Comparison of ENCODE assay signal across 8 mouse cellular contexts in the genomic region with DNA sequence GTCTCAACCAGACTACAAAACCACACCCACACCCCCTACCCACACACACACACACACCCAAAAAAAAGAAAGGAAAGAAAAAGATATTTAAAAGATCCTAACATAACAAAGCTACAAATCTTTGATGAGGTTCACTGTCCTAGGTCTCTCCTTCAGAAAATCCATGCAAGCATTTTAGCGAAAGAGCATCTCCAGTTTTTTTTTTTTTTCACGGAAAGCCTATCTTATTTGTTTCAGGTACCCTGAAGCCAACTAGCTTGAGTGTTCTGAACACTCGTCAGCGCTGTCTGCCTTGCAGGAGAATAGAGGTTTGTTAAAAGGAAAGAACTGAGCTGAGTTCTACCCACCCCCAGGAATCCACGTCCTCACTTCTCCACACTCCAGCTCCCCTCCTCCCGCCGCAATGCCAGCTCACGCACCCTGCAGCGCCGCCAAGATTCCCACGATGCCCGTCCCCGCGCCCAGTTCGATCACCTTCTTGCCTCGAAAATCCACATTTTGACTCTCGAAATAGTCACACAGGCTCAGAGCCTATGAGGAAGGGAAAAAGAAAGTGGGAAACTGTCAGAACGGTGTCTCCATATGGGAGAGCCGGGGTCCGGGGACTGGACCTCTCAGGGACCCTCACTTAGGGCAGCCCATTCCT. TPM values are rescaled to one million over a fixed set of nuclear protein-coding genes. Genes with fewer than 3 reads are reported as not detected.
DNase-seq lines count a peak whose midpoint lies in the region; TF ChIP-seq lines count a peak whose summit lies in the region.

No protein-coding gene starts in this region.

- no peak for TF ChIP-seq CTCF in gastrocnemius, adult 2 months (IDR thresholded peaks at IDR 0.05)

- 9% methylated on average over 20 of the region's 20 CpGs for WGBS in macrophage (ENCODE audit: missing documents)

- intact Hi-C loops in gastrocnemius, adult 2 months (cut with DNase I), result no loop called here

- no peaks in the 10 kb centered on the region for H3K36me3 ChIP-seq in macrophage (ENCODE audit: inconsistent target)

- H3K27ac ChIP-seq in gastrocnemius, adult 2 months, result peak overlapping the region; percentile 88
- H3K27ac ChIP-seq in macrophage, result no peak overlapping the region

- no peaks in the 10 kb centered on the region for H3K79me2 ChIP-seq in macrophage (ENCODE audit: inconsistent target)

- no peak for DNase-seq in gastrocnemius, adult 2 months
- no peak for DNase-seq in gastrocnemius, adult 8-10 months (ENCODE audit: low spot score in 2 of 2)
- DNase-seq in 3134 (ENCODE audit: extremely low read depth, insufficient read length, low spot score), result peak; percentile 65
- DNase-seq in cerebellum, postnatal 14 days, result peak; percentile 31 to 48
- peak; percentile 41 for DNase-seq in induced T-regulatory cell, adult 2 months (ENCODE audit: low read depth)
- DNase-seq in gastrocnemius, postnatal 10 days, result no peak
- DNase-seq in ovary, postnatal 10 days (ENCODE audit: low spot score), result no peak

- H3K4me3 ChIP-seq in gastrocnemius, adult 2 months, result peak overlapping the region; percentile 89
- peak overlapping the region; percentile 65 for H3K4me3 ChIP-seq in macrophage (ENCODE audit: inconsistent target)

RNA-seq across cellular contexts. Expression of a gene that starts 0.5 kb away (rescaled TPM):
- total RNA-seq in gastrocnemius, adult 2 months (2021), result 10 to 100 TPM in 1 of 2 experiments, 1 to 10 TPM in 1; 9.5 to 10.5 TPM
- 10 to 100 TPM in 1 of 4 experiments, 1 to 10 TPM in 3; 8.6 to 12.4 (median 9.6) TPM for total RNA-seq in gastrocnemius, adult 8-10 months (2022)
- total RNA-seq in macrophage (2018; cell fraction: chromatin; rRNA removed), result 10 to 100 TPM in 12 of 26 experiments, 1 to 10 TPM in 14; 1.7 to 15.1 (median 8.4) TPM
- total RNA-seq in macrophage (2018; cell fraction: cytosol; rRNA removed), result 1 to 10 TPM; 2.8 to 6.3 (median 5.1) TPM
- total RNA-seq in macrophage (2018; cell fraction: nucleus; rRNA removed), result 10 to 100 TPM in 4 of 26 experiments, 1 to 10 TPM in 22; 1.9 to 25.6 (median 5.5) TPM
- polyA plus RNA-seq in macrophage (2018), result 3.0 to 14.9 TPM (median 4.6 TPM) in 3 replicates
- total RNA-seq in gastrocnemius, postnatal 10 days (2021), result 10 to 100 TPM; 14.7 to 18.9 TPM

RNA-seq across cellular contexts. Expression of a gene that starts 0.6 kb away (rescaled TPM):
- total RNA-seq in gastrocnemius, adult 2 months (2021), result under 1 TPM; 0.08 TPM
- not detected for total RNA-seq in gastrocnemius, adult 8-10 months (2022)
- under 1 TPM in 4 of 26 experiments, not detected in 22; 0.22 to 0.74 (median 0.40) TPM for total RNA-seq in macrophage (2018; cell fraction: chromatin; rRNA removed)
- under 1 TPM in 3 of 26 experiments, not detected in 23; 0.05 to 0.09 (median 0.05) TPM for total RNA-seq in macrophage (2018; cell fraction: cytosol; rRNA removed)
- total RNA-seq in macrophage (2018; cell fraction: nucleus; rRNA removed), result under 1 TPM in 2 of 26 experiments, not detected in 24; 0.30 to 0.31 TPM
- polyA plus RNA-seq in macrophage (2018), result not detected in 3 replicates
- under 1 TPM; 0.21 to 0.84 TPM for total RNA-seq in gastrocnemius, postnatal 10 days (2021)

RNA-seq across cellular contexts. Expression of a gene that starts 7.4 kb away (rescaled TPM):
- under 1 TPM in 1 of 2 experiments, not detected in 1; 0.11 TPM for total RNA-seq in gastrocnemius, adult 2 months (2021)
- total RNA-seq in gastrocnemius, adult 8-10 months (2022), result not detected
- not detected for total RNA-seq in macrophage (2018; cell fraction: chromatin; rRNA removed)
- total RNA-seq in macrophage (2018; cell fraction: cytosol; rRNA removed), result under 1 TPM in 1 of 26 experiments, not detected in 25; 0.04 TPM
- under 1 TPM in 2 of 26 experiments, not detected in 24; 0.32 to 0.56 TPM for total RNA-seq in macrophage (2018; cell fraction: nucleus; rRNA removed)
- polyA plus RNA-seq in macrophage (2018), result not detected in 3 replicates
- under 1 TPM; 0.45 to 0.49 TPM for total RNA-seq in gastrocnemius, postnatal 10 days (2021)

RNA-seq across cellular contexts. Expression of a gene that starts 10.1 kb away (rescaled TPM):
- total RNA-seq in gastrocnemius, adult 2 months (2021), result 10 to 100 TPM; 15.0 to 28.8 TPM
- total RNA-seq in gastrocnemius, adult 8-10 months (2022), result 10 to 100 TPM; 19.5 to 24.0 (median 21.7) TPM
- total RNA-seq in macrophage (2018; cell fraction: chromatin; rRNA removed), result 10 to 100 TPM in 17 of 26 experiments, 1 to 10 TPM in 9; 3.0 to 42.6 (median 21.5) TPM
- total RNA-seq in macrophage (2018; cell fraction: cytosol; rRNA removed), result 10 to 100 TPM in 19 of 26 experiments, 1 to 10 TPM in 7; 5.3 to 16.6 (median 11.8) TPM
- 10 to 100 TPM in 15 of 26 experiments, 1 to 10 TPM in 11; 4.8 to 36.0 (median 13.1) TPM for total RNA-seq in macrophage (2018; cell fraction: nucleus; rRNA removed)
- polyA plus RNA-seq in macrophage (2018), result 4.9 to 22.2 TPM (median 12.8 TPM) in 3 replicates
- 10 to 100 TPM; 23.5 to 29.5 TPM for total RNA-seq in gastrocnemius, postnatal 10 days (2021)

RNA-seq across cellular contexts. Expression of a gene that starts 19.3 kb away (rescaled TPM):
- 1 to 10 TPM in 1 of 2 experiments, under 1 TPM in 1; 0.45 to 1.2 TPM for total RNA-seq in gastrocnemius, adult 2 months (2021)
- 1 to 10 TPM in 1 of 4 experiments, under 1 TPM in 3; 0.17 to 1.3 (median 0.76) TPM for total RNA-seq in gastrocnemius, adult 8-10 months (2022)
- total RNA-seq in macrophage (2018; cell fraction: chromatin; rRNA removed), result 1 to 10 TPM in 5 of 26 experiments, under 1 TPM in 7, not detected in 14; 0.23 to 3.5 (median 0.60) TPM
- 1 to 10 TPM in 13 of 26 experiments, under 1 TPM in 13; 0.12 to 3.1 (median 0.78) TPM for total RNA-seq in macrophage (2018; cell fraction: cytosol; rRNA removed)
- total RNA-seq in macrophage (2018; cell fraction: nucleus; rRNA removed), result 1 to 10 TPM in 7 of 26 experiments, under 1 TPM in 15, not detected in 4; 0.14 to 2.0 (median 0.57) TPM
- 1.4 to 1.6 TPM (median 1.5 TPM) in 3 replicates for polyA plus RNA-seq in macrophage (2018)
- total RNA-seq in gastrocnemius, postnatal 10 days (2021), result 1 to 10 TPM; 1.1 to 2.0 TPM

Comparison
In these comparisons a context has a peak if more than half of its experiments do, and no peak if none do; other contexts are left out.
1. DNase-seq: peak in 3134 (single experiment), cerebellum, postnatal 14 days (2 of 2) and induced T-regulatory cell, adult 2 months (single experiment); none in gastrocnemius, adult 2 months (single experiment), gastrocnemius, adult 8-10 months (0 of 2), gastrocnemius, postnatal 10 days (single experiment) and ovary, postnatal 10 days (single experiment).